Mouse (Mus musculus) lung, embryonic 15.5 days (tissue): ENCODE data around the gene Dusp15. TPM values are rescaled to one million over a fixed set of nuclear protein-coding genes. Genes with fewer than 3 reads are reported as not detected.

Source experiments
- ATAC-seq: fragments of 200-750 bp; cut with Nextera tagmentation; 2 replicates; pipeline ENCODE4 v1.8.0; 2017; ENCODE audit warnings: moderate number of reproducible peaks, borderline replicate concordance; ENCODE audit not compliant: low FRiP score, low TSS enrichment; ENCODE audit errors: extremely low read depth
- H3K27ac ChIP-seq: fragments of 300-500 bp; sonication (generic); 2 replicates; pipeline ENCODE4 v1.5.1; 2015; ENCODE audit warnings: moderate library complexity, mild to moderate bottlenecking, inconsistent platforms
- H3K27me3 ChIP-seq: fragments of 300-500 bp; sonication (generic); 2 replicates; pipeline ENCODE4 v1.6.1; 2015; ENCODE audit warnings: inconsistent platforms
- H3K36me3 ChIP-seq: fragments of 300-500 bp; sonication (generic); 2 replicates; pipeline ENCODE4 v1.6.1; 2015; ENCODE audit warnings: inconsistent platforms
- H3K4me1 ChIP-seq: fragments of 300-500 bp; sonication (generic); 2 replicates; pipeline ENCODE4 v1.6.1; 2015; ENCODE audit warnings: inconsistent platforms
- H3K4me2 ChIP-seq: fragments of 300-500 bp; sonication (generic); 2 replicates; pipeline ENCODE4 v1.6.1; 2015; ENCODE audit warnings: inconsistent platforms, mild to moderate bottlenecking, moderate library complexity
- H3K4me3 ChIP-seq: fragments of 300-500 bp; sonication (generic); 2 replicates; pipeline ENCODE4 v1.5.1; 2015; ENCODE audit warnings: mild to moderate bottlenecking, inconsistent platforms
- H3K9ac ChIP-seq: fragments of 300-500 bp; sonication (generic); 2 replicates; pipeline ENCODE4 v1.6.1; 2015; ENCODE audit warnings: inconsistent platforms
- H3K9me3 ChIP-seq: fragments of 300-500 bp; sonication (generic); 2 replicates; pipeline ENCODE4 v1.6.1; 2016; ENCODE audit warnings: inconsistent platforms
- WGBS: fragments of 180-500 bp; shearing (Covaris S2); methylation state at CpG from one replicate; pipeline ENCODE4 v1.1.7; 2015; 5-methylcytosine and 5-hydroxymethylcytosine counted together
- polyA plus RNA-seq: library from polyadenylated mRNA; unstranded; fragments of >200 nt; fragmentation: Nextera tagmentation; extraction: Ambion mirVana; gene quantifications from 2 replicates; pipeline ENCODE4 v1.2.1, GENCODE M21; 2015

The Dusp15 gene
- polyA plus RNA-seq, 1 experiment from 2014 or later = 0.30 TPM

- no peak overlapping the region for H3K4me3 ChIP-seq
- H3K9ac ChIP-seq = no peak overlapping the region
- no peak overlapping the region for H3K27ac ChIP-seq
- peaks cover 11% of the 10 kb centered on the region for H3K4me1 ChIP-seq
- no peaks in the 10 kb centered on the region for H3K36me3 ChIP-seq
- 76% methylated on average over 5 of the region's 5 CpGs for WGBS
- H3K9me3 ChIP-seq = no peaks in the 10 kb centered on the region
- peaks cover 94% of the 10 kb centered on the region for H3K27me3 ChIP-seq
- no peak for ATAC-seq
- H3K4me2 ChIP-seq = no peak overlapping the region
Measured at GRCm38 (mm10) chr2:152948438-152949020, 3.0 kb downstream of the Dusp15 start.

- ATAC-seq = peak; percentile 19; the same call in 1 of the 2 replicates
- Histone ChIP-seq H3K4me1 (peaks cover 17% of the 10 kb centered on the region), H3K4me2 (no peak overlapping the region), H3K27ac (no peak overlapping the region), H3K9ac (no peak overlapping the region), H3K27me3 (peaks cover 99% of the 10 kb centered on the region), H3K36me3 (no peaks in the 10 kb centered on the region), H3K9me3 (no peaks in the 10 kb centered on the region), H3K4me3 (no peak overlapping the region)
- 24% methylated on average over 7 of the region's 7 CpGs for WGBS
Measured at GRCm38 (mm10) chr2:152947098-152947497, 4.4 kb downstream of the Dusp15 start.

- no peak overlapping the region for H3K4me2 ChIP-seq
- no peak overlapping the region for H3K27ac ChIP-seq
- no peaks in the 10 kb centered on the region for H3K36me3 ChIP-seq
- WGBS = 52% methylated on average over 9 of the region's 9 CpGs
- no peak overlapping the region for H3K9ac ChIP-seq
- peaks cover 6% of the 10 kb centered on the region for H3K4me1 ChIP-seq
- no peak for ATAC-seq
- H3K9me3 ChIP-seq = no peaks in the 10 kb centered on the region
- no peak overlapping the region for H3K4me3 ChIP-seq
- H3K27me3 ChIP-seq = peaks cover 96% of the 10 kb centered on the region
Measured at GRCm38 (mm10) chr2:152944013-152944412, 7.5 kb downstream of the Dusp15 start.

- H3K4me3 ChIP-seq = peak overlapping the region; percentile 37
- WGBS = 6% methylated on average over 8 of the region's 8 CpGs
- no peak overlapping the region; the same call in 1 of the 2 replicates for H3K9ac ChIP-seq
Measured at GRCm38 (mm10) chr2:152943568-152943967, 7.9 kb downstream of the Dusp15 start.

GRCm38 (mm10) chr2:152942898-152943515, 8.5 kb downstream of the Dusp15 start:
- Histone ChIP-seq H3K4me2 (peak overlapping the region; percentile 77), H3K9me3 (no peaks in the 10 kb centered on the region), H3K9ac (peak overlapping the region; percentile 8; the same call in 1 of the 2 replicates), H3K4me3 (peak overlapping the region; percentile 37), H3K27me3 (peaks cover 91% of the 10 kb centered on the region), H3K36me3 (no peaks in the 10 kb centered on the region), H3K4me1 (peaks cover 6% of the 10 kb centered on the region), H3K27ac (no peak overlapping the region)
- under 1% methylated on average over 53 of the region's 65 CpGs for WGBS
- no peak for ATAC-seq

More at GRCm38 (mm10) chr2:152943568-152943967, 7.9 kb downstream of the Dusp15 start:
- no peak overlapping the region for H3K27ac ChIP-seq
- H3K4me2 ChIP-seq = peak overlapping the region; percentile 77
- peaks cover 96% of the 10 kb centered on the region for H3K27me3 ChIP-seq
- ATAC-seq = no peak
- H3K9me3 ChIP-seq = no peaks in the 10 kb centered on the region
- H3K36me3 ChIP-seq = no peaks in the 10 kb centered on the region
- peaks cover 6% of the 10 kb centered on the region for H3K4me1 ChIP-seq

- no peak overlapping the region for H3K4me3 ChIP-seq
- no peak overlapping the region for H3K27ac ChIP-seq
- WGBS = 29% methylated on average over 7 of the region's 7 CpGs
- H3K4me2 ChIP-seq = no peak overlapping the region
- H3K9me3 ChIP-seq = no peaks in the 10 kb centered on the region
- H3K4me1 ChIP-seq = peaks cover 6% of the 10 kb centered on the region
- no peaks in the 10 kb centered on the region for H3K36me3 ChIP-seq
- ATAC-seq = no peak
- H3K9ac ChIP-seq = no peak overlapping the region
- peaks cover 80% of the 10 kb centered on the region for H3K27me3 ChIP-seq
Measured at GRCm38 (mm10) chr2:152941776-152942175, 9.7 kb downstream of the Dusp15 start.

GRCm38 (mm10) chr2:152941106-152941505, 10.4 kb downstream of the Dusp15 start:
- no peak for ATAC-seq
- H3K4me2 ChIP-seq = no peak overlapping the region
- peaks cover 77% of the 10 kb centered on the region for H3K27me3 ChIP-seq

GRCm38 (mm10) chr2:152939846-152940245, 11.7 kb downstream of the Dusp15 start:
- H3K27ac ChIP-seq = no peak overlapping the region
- H3K4me1 ChIP-seq = peaks cover 6% of the 10 kb centered on the region
- H3K9ac ChIP-seq = no peak overlapping the region
- no peak overlapping the region for H3K4me2 ChIP-seq
- 9% methylated on average over 4 of the region's 4 CpGs for WGBS
- ATAC-seq = no peak
- peaks cover 64% of the 10 kb centered on the region for H3K27me3 ChIP-seq
- no peak overlapping the region for H3K4me3 ChIP-seq
- H3K9me3 ChIP-seq = no peaks in the 10 kb centered on the region
- no peaks in the 10 kb centered on the region for H3K36me3 ChIP-seq

More at GRCm38 (mm10) chr2:152941106-152941505, 10.4 kb downstream of the Dusp15 start:
- no peaks in the 10 kb centered on the region for H3K9me3 ChIP-seq
- H3K9ac ChIP-seq = no peak overlapping the region
- H3K4me1 ChIP-seq = peaks cover 6% of the 10 kb centered on the region
- no peak overlapping the region for H3K27ac ChIP-seq
- no peak overlapping the region for H3K4me3 ChIP-seq
- H3K36me3 ChIP-seq = no peaks in the 10 kb centered on the region
- WGBS = 77% methylated on average over 6 of the region's 6 CpGs

- Histone ChIP-seq H3K27ac (0 out of 2 replicates have a peak overlapping the region, but pooled peaks have one; percentile 6), H3K4me1 (no peaks in the 10 kb centered on the region; the same call in 1 of the 2 replicates), H3K4me2 (no peak overlapping the region), H3K36me3 (no peaks in the 10 kb centered on the region), H3K27me3 (peaks cover 13% of the 10 kb centered on the region; the same call in 1 of the 2 replicates), H3K9ac (no peak overlapping the region), H3K4me3 (no peak overlapping the region), H3K9me3 (no peaks in the 10 kb centered on the region)
- 30% methylated on average over 5 of the region's 5 CpGs for WGBS
- peak; percentile 49; the same call in 1 of the 2 replicates for ATAC-seq
Measured at GRCm38 (mm10) chr2:152933614-152934013, 17.9 kb downstream of the Dusp15 start.

- peak; percentile 60; the same call in 1 of the 2 replicates for ATAC-seq
- Histone ChIP-seq H3K9me3 (no peaks in the 10 kb centered on the region), H3K36me3 (no peaks in the 10 kb centered on the region), H3K27ac (peak within 1 kb of the TSS; percentile 42), H3K4me1 (peaks cover 5% of the 10 kb centered on the region; the same call in 1 of the 2 replicates), H3K27me3 (peaks cover 13% of the 10 kb centered on the region; the same call in 1 of the 2 replicates), H3K4me3 (peak within 1 kb of the TSS; percentile 19), H3K4me2 (peak within 1 kb of the TSS; percentile 30), H3K9ac (no peak within 1 kb of the TSS)
- 14% methylated on average over 9 of the region's 9 CpGs for WGBS
Measured at GRCm38 (mm10) chr2:152933048-152933447, 18.4 kb downstream of the Dusp15 start, which contains the start of gene Foxs1. Foxs1 (minus strand) TSS chr2:152933208.

- ATAC-seq = no peak
- Histone ChIP-seq H3K4me1 (peaks cover 11% of the 10 kb centered on the region), H3K36me3 (no peaks in the 10 kb centered on the region), H3K4me3 (peak overlapping the region; percentile 19), H3K27me3 (peaks cover 12% of the 10 kb centered on the region; the same call in 1 of the 2 replicates), H3K4me2 (peak overlapping the region; percentile 30), H3K9ac (no peak overlapping the region), H3K9me3 (no peaks in the 10 kb centered on the region), H3K27ac (peak overlapping the region; percentile 42; the same call in 1 of the 2 replicates)
- WGBS = 69% methylated on average over 10 of the region's 12 CpGs
Measured at GRCm38 (mm10) chr2:152931456-152932160, 19.9 kb downstream of the Dusp15 start.
